Mouse (Mus musculus): ENCODE results near the gene Mia2.

DNA sequence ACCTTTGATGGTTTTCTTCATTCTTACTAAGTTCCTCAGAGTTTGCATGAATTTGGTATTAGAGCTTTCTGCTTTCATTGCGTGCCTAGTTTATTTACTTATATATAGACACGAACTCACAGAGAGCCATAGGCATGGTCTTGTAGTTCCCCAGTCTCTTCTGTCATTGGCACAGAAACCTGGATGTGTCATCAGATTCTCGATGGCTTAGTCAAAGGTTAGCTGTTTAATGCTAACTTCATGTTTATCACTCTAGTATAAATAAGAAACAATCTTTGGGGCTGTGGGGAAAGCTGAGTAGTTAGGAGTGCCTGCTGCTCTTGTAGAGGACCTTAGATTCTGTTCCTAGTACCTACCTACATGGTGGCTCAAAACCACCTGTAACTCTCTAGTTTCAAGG lies 18.6 kb upstream of the Mia2 start:
- TF ChIP-seq CTCF (IDR thresholded peaks at IDR 0.05; ENCODE audit: borderline replicate concordance, insufficient read depth, low read depth, low read length) (no peak), POLR2A (IDR thresholded peaks at IDR 0.05; ENCODE audit: borderline replicate concordance, insufficient read depth, low read length) (no peak)

Data from cerebellum, adult 2 months (tissue).